Mouse (Mus musculus) neural tube, embryonic 14.5 days (tissue): ENCODE data around the gene Pfn3. TPM values are rescaled to one million over a fixed set of nuclear protein-coding genes. Genes with fewer than 3 reads are reported as not detected.
"Not testable (repeated sequence)": the region's sequence is repeated elsewhere in the genome, so short reads cannot be mapped to it uniquely, and the experiment has no call there.

Experiments
- ATAC-seq: fragments of 200-750 bp; cut with Nextera tagmentation; 2 replicates; pipeline ENCODE4 v1.8.0; 2017; ENCODE audit warnings: low read depth, mild to moderate bottlenecking, moderate TSS enrichment, moderate library complexity
- H3K27ac ChIP-seq: fragments of 300-500 bp; sonication (generic); 2 replicates; pipeline ENCODE4 v1.5.1; 2014; ENCODE audit warnings: low read depth, mild to moderate bottlenecking, control low read depth, low read length, moderate library complexity, mixed read lengths
- H3K27me3 ChIP-seq: fragments of 300-500 bp; sonication (generic); 2 replicates; pipeline ENCODE4 v1.6.1; 2014; ENCODE audit warnings: low read length; ENCODE audit not compliant: control insufficient read depth, insufficient read depth
- H3K36me3 ChIP-seq: fragments of 300-500 bp; sonication (generic); 2 replicates; pipeline ENCODE4 v1.6.1; 2014; ENCODE audit warnings: low read length, mixed read lengths; ENCODE audit not compliant: control insufficient read depth, insufficient read depth
- H3K4me1 ChIP-seq: fragments of 300-500 bp; sonication (generic); 2 replicates; pipeline ENCODE4 v1.6.1; 2014; ENCODE audit warnings: low read length; ENCODE audit not compliant: control insufficient read depth, insufficient read depth
- H3K4me2 ChIP-seq: fragments of 300-500 bp; sonication (generic); 2 replicates; pipeline ENCODE4 v1.6.1; 2014; ENCODE audit warnings: mild to moderate bottlenecking, low read depth, low read length, control low read depth
- H3K4me3 ChIP-seq: fragments of 300-500 bp; sonication (generic); 2 replicates; pipeline ENCODE4 v1.5.1; 2014; ENCODE audit warnings: low read depth, low read length, control low read depth, mixed read lengths
- H3K9ac ChIP-seq: fragments of 300-500 bp; sonication (generic); replicated peaks from 2 replicates; pipeline ENCODE4 v1.6.1; 2014; ENCODE audit warnings: low read depth, mild to moderate bottlenecking, control low read depth, low read length, mixed read lengths
- H3K9me3 ChIP-seq: fragments of 300-500 bp; sonication (generic); 2 replicates; pipeline ENCODE4 v1.6.1; 2016; ENCODE audit warnings: low read length; ENCODE audit not compliant: control insufficient read depth
- WGBS: fragments of 180-500 bp; shearing (Covaris S2); extraction: QIAGEN DNeasy Blood & Tissue Kit; methylation state at CpG from one replicate; pipeline ENCODE4 v1.1.7; 2014; 5-methylcytosine and 5-hydroxymethylcytosine counted together
- polyA plus RNA-seq: library from polyadenylated mRNA; unstranded; fragments of >200 nt; fragmentation: Nextera tagmentation; extraction: Ambion mirVana; gene quantifications from 2 replicates; pipeline ENCODE4 v1.2.1, GENCODE M21; 2014

The Pfn3 gene
- polyA plus RNA-seq, 1 experiment from 2014 or later = 1.2 TPM

GRCm38 (mm10) chr13:55437111-55437629 is 22.1 kb upstream of the Pfn3 start:
- not testable (repeated sequence) for H3K4me2 ChIP-seq, H3K9me3 ChIP-seq, H3K27ac ChIP-seq, H3K27me3 ChIP-seq, H3K4me3 ChIP-seq, H3K36me3 ChIP-seq, H3K4me1 ChIP-seq, H3K9ac ChIP-seq, ATAC-seq
- WGBS = 90% methylated on average over 14 of the region's 15 CpGs

- no peak overlapping the region for H3K9ac ChIP-seq
- 76% methylated on average over 10 of the region's 10 CpGs for WGBS
- no peak overlapping the region for H3K27ac ChIP-seq
- H3K4me3 ChIP-seq = no peak overlapping the region
- no peak overlapping the region for H3K4me2 ChIP-seq
- no peaks in the 10 kb centered on the region for H3K9me3 ChIP-seq
- H3K27me3 ChIP-seq = no peaks in the 10 kb centered on the region
- H3K36me3 ChIP-seq = no peaks in the 10 kb centered on the region
- no peak for ATAC-seq
- no peaks in the 10 kb centered on the region for H3K4me1 ChIP-seq
Measured at GRCm38 (mm10) chr13:55431889-55432685, 17.1 kb upstream of the Pfn3 start.

- ATAC-seq = no peak
- no peak overlapping the region for H3K4me3 ChIP-seq
- H3K27me3 ChIP-seq = no peaks in the 10 kb centered on the region
- no peaks in the 10 kb centered on the region for H3K36me3 ChIP-seq
- no peak overlapping the region for H3K9ac ChIP-seq
- H3K9me3 ChIP-seq = no peaks in the 10 kb centered on the region
- 87% methylated on average over 2 of the region's 2 CpGs for WGBS
- H3K27ac ChIP-seq = no peak overlapping the region
- no peak overlapping the region for H3K4me2 ChIP-seq
- no peaks in the 10 kb centered on the region for H3K4me1 ChIP-seq
Measured at GRCm38 (mm10) chr13:55430566-55430965, 15.5 kb upstream of the Pfn3 start.

GRCm38 (mm10) chr13:55429226-55429888 is 14.3 kb upstream of the Pfn3 start:
- no peak for ATAC-seq

GRCm38 (mm10) chr13:55426613-55427012 is 11.6 kb upstream of the Pfn3 start, which contains the start of gene F12:
Gene F12, minus strand, starts transcription at chr13:55426793.
- no peaks in the 10 kb centered on the region for H3K9me3 ChIP-seq
- no peak within 1 kb of the TSS for H3K4me3 ChIP-seq
- no peak within 1 kb of the TSS for H3K27ac ChIP-seq
- WGBS = 94% methylated on average over 10 of the region's 10 CpGs
- H3K4me2 ChIP-seq = no peak within 1 kb of the TSS
- H3K36me3 ChIP-seq = no peaks in the 10 kb centered on the region
- no peaks in the 10 kb centered on the region for H3K4me1 ChIP-seq
- peaks cover 4% of the 10 kb centered on the region; the same call in 1 of the 2 replicates for H3K27me3 ChIP-seq
- no peak for ATAC-seq
- no peak within 1 kb of the TSS for H3K9ac ChIP-seq

More at GRCm38 (mm10) chr13:55429226-55429888, 14.3 kb upstream of the Pfn3 start:
- no peak overlapping the region for H3K4me3 ChIP-seq
- no peak overlapping the region for H3K4me2 ChIP-seq
- H3K27ac ChIP-seq = no peak overlapping the region
- 73% methylated on average over 12 of the region's 12 CpGs for WGBS
- H3K27me3 ChIP-seq = no peaks in the 10 kb centered on the region
- no peaks in the 10 kb centered on the region for H3K9me3 ChIP-seq
- H3K36me3 ChIP-seq = no peaks in the 10 kb centered on the region
- no peaks in the 10 kb centered on the region for H3K4me1 ChIP-seq
- H3K9ac ChIP-seq = no peak overlapping the region

DNA sequence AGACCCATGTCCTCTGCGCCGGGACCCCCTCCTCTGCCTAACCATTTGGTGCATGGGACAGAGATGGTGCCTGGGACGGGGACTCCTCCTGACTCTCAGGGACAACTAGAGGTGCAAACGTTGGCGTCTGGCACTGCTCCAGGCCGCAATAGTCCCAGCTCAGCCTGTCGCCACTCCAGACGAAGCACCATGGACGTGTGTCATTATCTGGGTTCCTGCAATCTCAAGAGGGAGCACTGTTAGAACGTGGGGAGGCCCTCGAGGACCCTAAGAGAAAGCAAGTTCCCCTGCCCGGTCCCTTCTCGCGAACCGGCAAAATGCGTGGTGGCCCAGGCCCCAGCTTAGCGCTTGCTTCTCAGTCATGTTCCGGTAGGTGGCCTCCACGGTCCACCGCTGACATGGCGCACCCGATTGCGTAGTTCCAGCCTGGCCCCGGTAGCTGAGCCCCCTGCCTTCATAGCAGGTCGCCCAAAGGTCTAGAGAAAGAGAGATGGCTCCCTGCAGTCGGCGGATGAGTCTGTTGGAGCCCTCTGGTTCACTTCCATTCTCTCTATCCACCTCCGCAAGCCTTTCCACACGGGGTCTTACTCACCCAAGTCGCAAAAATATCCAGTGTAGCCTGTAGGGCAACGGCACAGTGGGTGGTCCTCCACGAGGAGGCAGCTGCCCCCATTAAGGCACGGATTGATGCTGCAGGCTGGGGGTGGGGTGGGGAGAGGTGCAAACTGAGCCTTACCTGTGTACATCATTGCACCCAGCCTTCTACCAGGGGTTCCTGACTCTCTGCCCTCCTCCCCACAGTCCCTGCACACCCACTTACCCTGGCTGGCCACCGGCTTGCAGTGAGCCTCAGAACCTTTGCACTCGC is 6.1 kb upstream of the Pfn3 start:
- 13% methylated on average over 35 of the region's 35 CpGs for WGBS
- Histone ChIP-seq H3K4me3 (0 out of 2 replicates have a peak overlapping the region, but pooled peaks have one; percentile 6), H3K27ac (no peak overlapping the region), H3K9me3 (no peaks in the 10 kb centered on the region), H3K27me3 (peaks cover 26% of the 10 kb centered on the region), H3K9ac (no peak overlapping the region), H3K4me1 (no peaks in the 10 kb centered on the region), H3K36me3 (no peaks in the 10 kb centered on the region), H3K4me2 (peak overlapping the region; percentile 29; the same call in 1 of the 2 replicates)
- peak; percentile 80; the same call in 1 of the 2 replicates for ATAC-seq

DNA sequence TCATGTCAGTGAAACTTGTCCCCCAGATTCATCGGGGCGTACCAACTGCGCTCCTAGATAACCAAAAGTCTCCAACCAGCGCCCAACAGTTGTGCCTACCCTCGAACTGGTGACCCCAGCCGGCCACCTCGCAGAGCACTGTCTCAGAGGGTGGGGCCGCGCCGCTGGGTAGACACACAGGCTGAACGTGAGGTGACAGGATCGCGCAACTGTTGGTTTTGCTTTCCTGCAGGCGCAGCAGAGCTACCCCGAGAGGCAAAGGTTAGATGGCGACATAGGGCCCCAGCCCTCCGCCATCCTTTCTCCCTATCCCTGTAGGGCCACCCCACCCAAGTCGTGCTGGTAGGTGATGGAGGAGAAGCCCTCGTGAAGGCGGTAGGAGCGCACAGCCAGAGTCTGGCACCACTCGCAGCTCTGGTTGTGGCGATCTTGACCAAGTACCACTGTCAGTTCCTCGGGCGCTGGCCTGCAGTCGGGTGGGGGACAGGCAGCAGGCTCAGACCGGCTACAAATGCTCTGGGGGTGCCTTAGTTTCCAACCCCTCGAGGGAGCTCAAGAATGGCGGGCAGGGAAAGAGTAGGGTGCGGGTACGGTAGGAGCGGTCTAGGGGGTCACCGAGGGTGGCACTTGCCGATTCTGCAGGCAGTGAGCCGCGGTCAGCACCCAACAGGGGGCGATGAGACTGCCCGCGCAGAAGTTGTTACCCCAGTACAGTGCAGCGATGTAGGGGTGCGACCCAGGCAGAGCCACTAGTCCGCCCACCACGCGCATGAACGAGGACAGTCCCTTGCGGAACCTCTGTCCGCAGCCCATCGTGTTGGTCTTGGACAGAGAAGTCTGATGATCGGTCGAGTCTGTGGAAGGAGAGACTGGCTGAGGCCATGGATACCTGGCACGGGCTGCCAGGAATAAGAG is 5.2 kb upstream of the Pfn3 start:
- Histone ChIP-seq H3K27ac (no peak overlapping the region), H3K27me3 (peaks cover 26% of the 10 kb centered on the region), H3K36me3 (no peaks in the 10 kb centered on the region), H3K4me2 (no peak overlapping the region), H3K4me1 (no peaks in the 10 kb centered on the region), H3K4me3 (no peak overlapping the region), H3K9me3 (no peaks in the 10 kb centered on the region), H3K9ac (no peak overlapping the region)
- ATAC-seq = no peak
- WGBS = 33% methylated on average over 51 of the region's 51 CpGs

DNA sequence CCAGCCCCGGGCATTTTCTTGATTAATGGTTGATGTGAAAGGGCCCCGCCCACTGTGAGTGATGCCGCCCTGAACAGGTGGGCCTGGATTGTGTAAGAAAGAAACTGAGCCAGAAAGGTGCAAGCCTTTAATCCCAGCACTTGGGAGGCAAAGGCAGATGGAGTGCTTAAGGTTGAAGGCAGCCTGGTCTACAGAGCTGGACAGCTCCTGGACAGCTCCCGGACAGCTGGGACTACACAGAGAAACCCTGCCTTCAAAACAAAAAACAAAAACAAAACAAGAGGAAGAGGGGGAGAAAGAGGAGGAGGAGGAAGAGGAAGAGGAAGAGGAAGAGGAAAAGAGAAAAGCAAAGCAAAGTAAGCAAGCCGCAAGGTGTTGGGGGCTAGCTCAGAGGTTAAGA is 4.1 kb upstream of the Pfn3 start:
- ATAC-seq = no peak
- Histone ChIP-seq H3K9me3 (no peaks in the 10 kb centered on the region), H3K4me2 (no peak overlapping the region), H3K36me3 (no peaks in the 10 kb centered on the region), H3K9ac (no peak overlapping the region), H3K27me3 (peaks cover 29% of the 10 kb centered on the region), H3K27ac (no peak overlapping the region), H3K4me3 (no peak overlapping the region), H3K4me1 (peaks cover 6% of the 10 kb centered on the region; the same call in 1 of the 2 replicates)
- WGBS = 83% methylated on average over 5 of the region's 5 CpGs
